Mouse (Mus musculus) kidney, postnatal 0 days (tissue): ENCODE measurements around the gene Cenpj. TPM values are rescaled to one million over a fixed set of nuclear protein-coding genes. Genes with fewer than 3 reads are reported as not detected.

Experiments
- ATAC-seq: fragments of 200-750 bp; cut with Nextera tagmentation; replicated peaks from 2 replicates; pipeline ENCODE4 v1.8.0; 2017; ENCODE audit warnings: low read depth, moderate number of reproducible peaks, moderate TSS enrichment, moderate library complexity; ENCODE audit not compliant: low FRiP score
- DNase-seq: peaks from one replicate; pipeline ENCODE4 v3.0.0-alpha.2; 2016; ENCODE audit warnings: low spot score
- H3K27ac ChIP-seq: fragments of 300-500 bp; sonication (generic); 2 replicates; pipeline ENCODE4 v1.5.1; 2014; ENCODE audit warnings: mild to moderate bottlenecking
- H3K27me3 ChIP-seq: fragments of 300-500 bp; sonication (generic); 2 replicates; pipeline ENCODE4 v1.6.1; 2014; ENCODE audit warnings: low read length, mixed read lengths; ENCODE audit not compliant: insufficient read depth
- H3K36me3 ChIP-seq: fragments of 300-500 bp; sonication (generic); 2 replicates; pipeline ENCODE4 v1.6.1; 2014; ENCODE audit warnings: low read length, mixed read lengths; ENCODE audit not compliant: insufficient read depth
- H3K4me1 ChIP-seq: fragments of 300-500 bp; sonication (generic); replicated peaks from 2 replicates; pipeline ENCODE4 v1.6.1; 2014; ENCODE audit warnings: antibody characterized with exemption, low read length, mixed read lengths; ENCODE audit not compliant: insufficient read depth
- H3K4me2 ChIP-seq: fragments of 300-500 bp; sonication (generic); 2 replicates; pipeline ENCODE4 v1.6.1; 2014; ENCODE audit warnings: mild to moderate bottlenecking, low read length, moderate library complexity, mixed read lengths
- H3K4me3 ChIP-seq: fragments of 300-500 bp; sonication (generic); replicated peaks from 2 replicates; pipeline ENCODE4 v1.5.1; 2014; ENCODE audit warnings: low read depth, low read length
- H3K9ac ChIP-seq: fragments of 300-500 bp; sonication (generic); 2 replicates; pipeline ENCODE4 v1.6.1; 2014; ENCODE audit warnings: low read depth, low read length
- H3K9me3 ChIP-seq: fragments of 300-500 bp; sonication (generic); replicated peaks from 2 replicates; pipeline ENCODE4 v1.6.1; 2016; ENCODE audit warnings: low read length, inconsistent platforms, mixed read lengths
- CTCF ChIP-seq: IDR thresholded peaks from 2 replicates; pipeline ENCODE4 v1.5.1; 2016; ENCODE audit warnings: antibody characterized with exemption, low read depth, mild to moderate bottlenecking, moderate library complexity
- WGBS: fragments of 180-500 bp; shearing (Covaris S2); extraction: QIAGEN DNeasy Blood & Tissue Kit; methylation state at CpG from one replicate; pipeline ENCODE4 v1.1.7; 2014; 5-methylcytosine and 5-hydroxymethylcytosine counted together
- polyA plus RNA-seq: library from polyadenylated mRNA; unstranded; fragments of >200 nt; fragmentation: Nextera tagmentation; extraction: Ambion mirVana; gene quantifications from 2 replicates; pipeline ENCODE4 v1.2.1, GENCODE M21; 2015

Gene Cenpj
- polyA plus RNA-seq, 1 experiment from 2014 or later = 7.2 TPM

GRCm38 (mm10) chr14:56554716-56555115 lies 20.5 kb downstream of the Cenpj start:
- Histone ChIP-seq H3K36me3 (0 out of 2 replicates have a peak, but pooled peaks cover 13% of the 10 kb centered on the region), H3K4me2 (no peak overlapping the region), H3K27ac (no peak overlapping the region), H3K4me1 (no peaks in the 10 kb centered on the region), H3K9me3 (no peaks in the 10 kb centered on the region), H3K4me3 (no peak overlapping the region), H3K27me3 (no peaks in the 10 kb centered on the region), H3K9ac (no peak overlapping the region)
- DNase-seq (no peak), ATAC-seq (no peak)
- no peak for TF ChIP-seq CTCF
- 90% methylated on average over 2 of the region's 2 CpGs for WGBS

DNA sequence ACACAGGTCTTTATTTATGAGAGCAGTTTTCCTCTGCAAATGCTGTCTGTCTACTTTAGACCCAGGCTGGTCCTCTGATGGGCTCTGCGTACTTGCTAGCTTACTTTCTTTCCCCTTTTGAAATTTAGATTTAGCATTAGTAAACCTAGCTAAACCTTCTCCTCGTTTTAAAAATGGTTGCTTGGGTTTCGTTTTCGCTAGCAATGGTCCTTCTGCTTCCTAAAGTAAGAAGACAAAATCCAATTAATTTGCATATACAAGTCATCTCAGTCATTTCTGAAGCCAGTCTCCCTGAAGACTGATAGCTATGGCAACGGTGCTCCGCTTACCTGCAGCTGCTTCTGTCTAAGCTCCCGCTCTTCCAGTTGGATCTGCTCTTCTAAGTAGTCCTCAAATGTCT lies 21.9 kb downstream of the Cenpj start:
- ATAC-seq (no peak), DNase-seq (no peak)
- no peaks in the 10 kb centered on the region for H3K27me3 ChIP-seq
- H3K9me3 ChIP-seq = no peaks in the 10 kb centered on the region
- H3K36me3 ChIP-seq = 0 out of 2 replicates have a peak, but pooled peaks cover 17% of the 10 kb centered on the region
- no peak overlapping the region for H3K27ac ChIP-seq
- H3K4me3 ChIP-seq = no peak overlapping the region
- no peak for TF ChIP-seq CTCF
- no peak overlapping the region for H3K4me2 ChIP-seq
- no peak overlapping the region for H3K9ac ChIP-seq
- 94% methylated on average over 7 of the region's 7 CpGs for WGBS
- H3K4me1 ChIP-seq = no peaks in the 10 kb centered on the region

GRCm38 (mm10) chr14:56552924-56553323 lies 22.3 kb downstream of the Cenpj start:
- ATAC-seq (no peak), DNase-seq (no peak)
- Histone ChIP-seq H3K9ac (no peak overlapping the region), H3K4me3 (no peak overlapping the region), H3K4me2 (no peak overlapping the region), H3K9me3 (no peaks in the 10 kb centered on the region), H3K27ac (no peak overlapping the region), H3K4me1 (no peaks in the 10 kb centered on the region), H3K27me3 (no peaks in the 10 kb centered on the region), H3K36me3 (0 out of 2 replicates have a peak, but pooled peaks cover 17% of the 10 kb centered on the region)
- WGBS = 91% methylated on average over 6 of the region's 6 CpGs
- no peak for TF ChIP-seq CTCF

GRCm38 (mm10) chr14:56550960-56551359 lies 24.3 kb downstream of the Cenpj start:
- Histone ChIP-seq H3K4me2 (no peak overlapping the region), H3K4me3 (no peak overlapping the region), H3K4me1 (no peaks in the 10 kb centered on the region), H3K36me3 (0 out of 2 replicates have a peak, but pooled peaks cover 17% of the 10 kb centered on the region), H3K9ac (no peak overlapping the region), H3K27me3 (no peaks in the 10 kb centered on the region), H3K27ac (no peak overlapping the region), H3K9me3 (no peaks in the 10 kb centered on the region)
- no peak for TF ChIP-seq CTCF
- no peak for DNase-seq
- 90% methylated on average over 4 of the region's 4 CpGs for whole genome bisulfite sequencing
- no peak for ATAC-seq

- WGBS = 85% methylated on average over 4 of the region's 4 CpGs
- no peak for ATAC-seq
- DNase-seq = no peak
These were observed 29.7 kb downstream of the Cenpj start for GRCm38 (mm10) chr14:56545491-56545890.

DNA sequence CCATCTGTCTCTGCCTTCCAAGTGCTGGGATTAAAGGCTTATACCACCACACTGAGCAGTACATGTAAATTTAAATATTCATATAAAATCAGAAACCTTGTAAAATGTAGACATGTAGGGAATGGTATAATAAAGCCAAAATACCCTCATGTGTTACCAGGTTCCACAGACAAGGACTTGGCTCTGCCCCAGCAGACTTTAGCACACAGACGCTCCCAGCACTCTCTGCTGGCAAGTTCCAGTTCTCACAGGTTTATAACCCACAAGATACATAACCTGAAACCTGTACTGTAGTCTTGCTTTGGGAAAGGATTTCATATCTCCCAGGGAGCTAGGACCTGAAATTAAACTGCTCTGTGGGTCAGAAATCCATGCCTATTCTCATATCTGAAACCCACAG lies 30.3 kb downstream of the Cenpj start:
- Histone ChIP-seq H3K9me3 (no peaks in the 10 kb centered on the region), H3K27me3 (no peaks in the 10 kb centered on the region), H3K36me3 (0 out of 2 replicates have a peak, but pooled peaks cover 4% of the 10 kb centered on the region), H3K27ac (no peak overlapping the region), H3K9ac (no peak overlapping the region), H3K4me1 (no peaks in the 10 kb centered on the region), H3K4me2 (no peak overlapping the region), H3K4me3 (no peak overlapping the region)
- 65% methylated on average over 1 of the region's 1 CpGs for WGBS
- no peak for ATAC-seq
- no peak for TF ChIP-seq CTCF
- no peak for DNase-seq

More at GRCm38 (mm10) chr14:56545491-56545890, 29.7 kb downstream of the Cenpj start:
- no peak overlapping the region for H3K27ac ChIP-seq
- no peak overlapping the region for H3K4me2 ChIP-seq
- H3K9ac ChIP-seq = no peak overlapping the region
- no peak overlapping the region for H3K4me3 ChIP-seq
- H3K36me3 ChIP-seq = 0 out of 2 replicates have a peak, but pooled peaks cover 4% of the 10 kb centered on the region
- H3K9me3 ChIP-seq = no peaks in the 10 kb centered on the region
- H3K27me3 ChIP-seq = no peaks in the 10 kb centered on the region
- H3K4me1 ChIP-seq = no peaks in the 10 kb centered on the region
- no peak for TF ChIP-seq CTCF

DNA sequence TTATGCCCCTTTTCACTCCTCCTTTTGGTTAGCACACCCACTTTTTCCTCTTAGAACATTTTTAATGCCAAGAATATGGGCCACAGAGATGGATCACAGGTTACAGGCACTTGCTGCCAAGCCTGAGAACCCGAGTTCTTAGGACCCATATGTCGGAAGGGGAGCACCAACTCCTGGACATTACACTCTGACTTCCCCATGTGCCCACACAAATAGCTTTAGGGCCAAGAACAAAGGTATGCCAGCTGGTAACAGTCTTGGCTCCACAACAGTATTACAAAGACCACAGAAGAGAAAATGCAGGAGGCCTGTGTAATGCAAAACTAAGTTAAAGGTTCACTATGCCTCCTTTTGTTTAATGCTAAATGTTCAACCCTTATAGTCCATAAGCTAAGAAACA lies 44.4 kb downstream of the Cenpj start:
- WGBS = 84% methylated on average over 2 of the region's 2 CpGs
- no peak overlapping the region for H3K4me2 ChIP-seq
- no peak overlapping the region for H3K9ac ChIP-seq
- no peaks in the 10 kb centered on the region for H3K27me3 ChIP-seq
- ATAC-seq (no peak), DNase-seq (no peak)
- no peaks in the 10 kb centered on the region for H3K4me1 ChIP-seq
- H3K36me3 ChIP-seq = 0 out of 2 replicates have a peak, but pooled peaks cover 8% of the 10 kb centered on the region
- H3K9me3 ChIP-seq = no peaks in the 10 kb centered on the region
- H3K4me3 ChIP-seq = no peak overlapping the region
- TF ChIP-seq CTCF = no peak
- H3K27ac ChIP-seq = no peak overlapping the region
